Mouse (Mus musculus) lung, postnatal 25 days (tissue): Measurements from ENCODE around the gene Dcx.

Source experiments
- DNase-seq: peaks from one replicate; pipeline ENCODE4 v3.0.0; 2022; ENCODE audit warnings: low spot score

The Dcx gene

GRCm38 (mm10) chrX:143932958-143933357 lies at the start of gene Dcx:
TSS of gene Dcx (minus strand) at chrX:143933311.
- DNase-seq = no peak

- no peak for DNase-seq
These were observed 33.1 kb upstream of the Dcx start for GRCm38 (mm10) chrX:143966249-143966648.

GRCm38 (mm10) chrX:143933671-143934070 lies 560 bp upstream of the Dcx start:
- no peak for DNase-seq

- DNase-seq = no peak
These were observed 581 bp downstream of the Dcx start for GRCm38 (mm10) chrX:143932530-143932929.

GRCm38 (mm10) chrX:143931400-143932185 lies 1.5 kb downstream of the Dcx start:
- DNase-seq = no peak

- DNase-seq = no peak
These were observed 11.0 kb downstream of the Dcx start for GRCm38 (mm10) chrX:143922070-143922469.

GRCm38 (mm10) chrX:143906699-143907471 lies 26.2 kb downstream of the Dcx start:
- no peak for DNase-seq

GRCm38 (mm10) chrX:143904689-143905088 lies 28.4 kb downstream of the Dcx start:
- DNase-seq = no peak

GRCm38 (mm10) chrX:143902300-143902699 lies 30.8 kb downstream of the Dcx start:
- DNase-seq = no peak

GRCm38 (mm10) chrX:143897363-143898285 lies 35.5 kb downstream of the Dcx start:
- DNase-seq = no peak

- no peak for DNase-seq
These were observed 36.2 kb downstream of the Dcx start for GRCm38 (mm10) chrX:143896936-143897335.

- no peak for DNase-seq
These were observed 39.9 kb downstream of the Dcx start for GRCm38 (mm10) chrX:143893180-143893579.

- no peak for DNase-seq
These were observed 47.3 kb downstream of the Dcx start for GRCm38 (mm10) chrX:143885765-143886164.

GRCm38 (mm10) chrX:143884953-143885352 lies 48.2 kb downstream of the Dcx start:
- DNase-seq = no peak

- no peak for DNase-seq
These were observed 48.8 kb downstream of the Dcx start for GRCm38 (mm10) chrX:143884299-143884698.

- DNase-seq = no peak
These were observed 51.2 kb downstream of the Dcx start for GRCm38 (mm10) chrX:143881806-143882468.

GRCm38 (mm10) chrX:143879631-143880030 lies 53.5 kb downstream of the Dcx start:
- no peak for DNase-seq

GRCm38 (mm10) chrX:143867129-143867664 lies 65.9 kb downstream of the Dcx start:
- no peak for DNase-seq

GRCm38 (mm10) chrX:143851351-143851750 lies 81.8 kb downstream of the Dcx start:
- no peak for DNase-seq

- DNase-seq = no peak
These were observed 83.1 kb downstream of the Dcx start for GRCm38 (mm10) chrX:143849969-143850368.

GRCm38 (mm10) chrX:143846637-143847036 lies 86.5 kb downstream of the Dcx start:
- no peak for DNase-seq
